Mouse (Mus musculus) stomach, embryonic 14.5 days (tissue): ENCODE measurements around the gene F930015N05Rik. TPM values are rescaled to one million over a fixed set of nuclear protein-coding genes. Genes with fewer than 3 reads are reported as not detected.

Experiments used
- ATAC-seq: fragments of 200-750 bp; cut with Nextera tagmentation; 2 replicates; pipeline ENCODE4 v1.8.0; 2017; ENCODE audit warnings: low read depth, moderate TSS enrichment; ENCODE audit not compliant: insufficient number of reproducible peaks, insufficient read depth, low FRiP score
- H3K27ac ChIP-seq: fragments of 300-500 bp; sonication (generic); 2 replicates; pipeline ENCODE4 v1.5.1; 2014; ENCODE audit warnings: mild to moderate bottlenecking, low read length, moderate library complexity, mixed read lengths
- H3K27me3 ChIP-seq: fragments of 300-500 bp; sonication (generic); 2 replicates; pipeline ENCODE4 v1.6.1; 2014; ENCODE audit warnings: low read length, control low read depth, mixed read lengths; ENCODE audit not compliant: control insufficient read depth, insufficient read depth
- H3K36me3 ChIP-seq: fragments of 300-500 bp; sonication (generic); 2 replicates; pipeline ENCODE4 v1.6.1; 2014; ENCODE audit warnings: mild to moderate bottlenecking, control low read depth, low read length, moderate library complexity, mixed read lengths; ENCODE audit not compliant: control insufficient read depth, insufficient read depth
- H3K4me1 ChIP-seq: fragments of 300-500 bp; sonication (generic); 2 replicates; pipeline ENCODE4 v1.6.1; 2014; ENCODE audit warnings: low read length, control low read depth, mixed read lengths; ENCODE audit not compliant: control insufficient read depth, insufficient read depth
- H3K4me2 ChIP-seq: fragments of 300-500 bp; sonication (generic); replicated peaks from 2 replicates; pipeline ENCODE4 v1.6.1; 2014; ENCODE audit warnings: low read depth, low read length, control low read depth
- H3K4me3 ChIP-seq: fragments of 300-500 bp; sonication (generic); 2 replicates; pipeline ENCODE4 v1.5.1; 2014; ENCODE audit warnings: low read depth, low read length, control low read depth
- H3K9ac ChIP-seq: fragments of 300-500 bp; sonication (generic); replicated peaks from 2 replicates; pipeline ENCODE4 v1.6.1; 2014; ENCODE audit warnings: low read depth, mild to moderate bottlenecking, control low read depth, low read length, moderate library complexity, mixed read lengths
- H3K9me3 ChIP-seq: fragments of 300-500 bp; sonication (generic); 2 replicates; pipeline ENCODE4 v1.6.1; 2016; ENCODE audit warnings: low read depth, low read length, control low read depth; ENCODE audit not compliant: control insufficient read depth
- WGBS: fragments of 180-500 bp; shearing (Covaris S2); extraction: QIAGEN DNeasy Blood & Tissue Kit; methylation state at CpG from one replicate; pipeline ENCODE4 v1.1.7; 2014; 5-methylcytosine and 5-hydroxymethylcytosine counted together
- polyA plus RNA-seq: library from polyadenylated mRNA; unstranded; fragments of >200 nt; fragmentation: Nextera tagmentation; extraction: Ambion mirVana; gene quantifications from 2 replicates; pipeline ENCODE4 v1.2.1, GENCODE M21; 2014

Gene F930015N05Rik
- polyA plus RNA-seq, 1 experiment from 2014 or later, result 0.62 TPM

GRCm38 (mm10) chr11:64400534-64401093, 35.8 kb downstream of the F930015N05Rik start:
- Histone ChIP-seq H3K27ac (no peak overlapping the region), H3K4me1 (no peaks in the 10 kb centered on the region), H3K9ac (no peak overlapping the region), H3K36me3 (no peaks in the 10 kb centered on the region), H3K4me3 (no peak overlapping the region), H3K4me2 (no peak overlapping the region), H3K27me3 (no peaks in the 10 kb centered on the region), H3K9me3 (no peaks in the 10 kb centered on the region)
- ATAC-seq, result no peak
- WGBS, result 65% methylated on average over 6 of the region's 6 CpGs

GRCm38 (mm10) chr11:64397612-64398011, 38.8 kb downstream of the F930015N05Rik start:
- no peak overlapping the region for H3K27ac ChIP-seq
- no peaks in the 10 kb centered on the region for H3K4me1 ChIP-seq
- no peak for ATAC-seq
- H3K4me3 ChIP-seq, result no peak overlapping the region
- no peaks in the 10 kb centered on the region for H3K36me3 ChIP-seq
- H3K27me3 ChIP-seq, result no peaks in the 10 kb centered on the region
- H3K4me2 ChIP-seq, result no peak overlapping the region
- H3K9ac ChIP-seq, result no peak overlapping the region
- 73% methylated on average over 3 of the region's 3 CpGs for WGBS
- H3K9me3 ChIP-seq, result no peaks in the 10 kb centered on the region

GRCm38 (mm10) chr11:64396949-64397348, 39.5 kb downstream of the F930015N05Rik start:
- Histone ChIP-seq H3K27ac (no peak overlapping the region), H3K4me1 (no peaks in the 10 kb centered on the region), H3K36me3 (no peaks in the 10 kb centered on the region), H3K9ac (no peak overlapping the region), H3K4me3 (no peak overlapping the region), H3K9me3 (no peaks in the 10 kb centered on the region), H3K4me2 (no peak overlapping the region), H3K27me3 (no peaks in the 10 kb centered on the region)
- no peak for ATAC-seq
- 66% methylated on average over 6 of the region's 6 CpGs for WGBS

- H3K4me2 ChIP-seq, result no peak overlapping the region
- 18% methylated on average over 7 of the region's 7 CpGs for WGBS
- H3K9ac ChIP-seq, result no peak overlapping the region
- no peak overlapping the region for H3K27ac ChIP-seq
- H3K9me3 ChIP-seq, result no peaks in the 10 kb centered on the region
- H3K4me1 ChIP-seq, result no peaks in the 10 kb centered on the region
- H3K4me3 ChIP-seq, result no peak overlapping the region
- ATAC-seq, result no peak
- H3K36me3 ChIP-seq, result no peaks in the 10 kb centered on the region
- H3K27me3 ChIP-seq, result no peaks in the 10 kb centered on the region
Observed at GRCm38 (mm10) chr11:64396331-64396881, 40.0 kb downstream of the F930015N05Rik start.

- ATAC-seq, result no peak
- Histone ChIP-seq H3K4me2 (no peak overlapping the region), H3K27me3 (no peaks in the 10 kb centered on the region), H3K4me3 (no peak overlapping the region), H3K27ac (no peak overlapping the region), H3K9me3 (no peaks in the 10 kb centered on the region), H3K36me3 (no peaks in the 10 kb centered on the region), H3K4me1 (no peaks in the 10 kb centered on the region), H3K9ac (no peak overlapping the region)
- WGBS, result 83% methylated on average over 4 of the region's 4 CpGs
Observed at GRCm38 (mm10) chr11:64386333-64386732, 50.1 kb downstream of the F930015N05Rik start.

Other genes with a start within 250 kb of the F930015N05Rik start
- 3.2 and 3.4 TPM in 2 replicates for gene Hs3st3a1, start 1.3 kb downstream of the F930015N05Rik start, polyA plus RNA-seq